In the genomic region with DNA sequence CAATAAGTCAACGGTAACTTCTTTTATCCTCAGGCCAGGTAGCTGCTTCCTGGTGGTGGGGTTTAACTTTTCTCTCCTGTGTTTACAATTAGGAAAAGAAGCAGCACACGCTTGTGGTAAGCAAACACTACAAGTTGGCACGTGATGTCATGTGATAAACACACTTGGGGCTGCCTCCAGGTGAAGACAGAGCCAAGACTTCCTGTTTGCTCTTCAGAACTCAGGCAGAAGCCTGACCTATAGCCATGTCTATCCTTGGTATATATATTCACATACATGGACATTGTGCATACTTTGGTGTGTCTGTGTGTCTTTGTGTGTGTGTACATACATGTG, we compare ENCODE assay signal across 10 mouse cellular contexts.
DNase-seq lines count a peak whose midpoint lies in the region; ATAC-seq and TF ChIP-seq lines count a peak whose summit lies in the region.
"Had no signal": no experiment of that assay in that cellular context is flagged by ENCODE, and none has a peak within 500 bp of the region (broad histone marks: within the 10 kb centered on the region; RNA-seq: fewer than 3 reads in every experiment).

No protein-coding gene starts in this region.

- H3K27me3 ChIP-seq in heart, embryonic 11.5 days (ENCODE audit: control insufficient read depth, insufficient read depth, low read length), result no peaks in the 10 kb centered on the region
- H3K27me3 ChIP-seq in lung, embryonic 15.5 days, result no peaks in the 10 kb centered on the region
- no peaks in the 10 kb centered on the region for H3K27me3 ChIP-seq in stomach, postnatal 0 days (ENCODE audit: control insufficient read depth, insufficient read depth, low read length)
- H3K27me3 ChIP-seq: liver, embryonic 13.5 days had no signal

- no peak for TF ChIP-seq EP300 in stomach, postnatal 0 days (optimal IDR thresholded peaks at IDR 0.05)

- no peaks in the 10 kb centered on the region for H3K36me3 ChIP-seq in heart, embryonic 11.5 days (ENCODE audit: control insufficient read depth, insufficient read depth, low read length)
- H3K36me3 ChIP-seq in lung, embryonic 15.5 days, result no peaks in the 10 kb centered on the region
- H3K36me3 ChIP-seq in stomach, postnatal 0 days (ENCODE audit: control insufficient read depth, insufficient read depth, low read length), result no peaks in the 10 kb centered on the region
- H3K36me3 ChIP-seq: liver, embryonic 13.5 days had no signal

- H3K9ac ChIP-seq in heart, embryonic 11.5 days (ENCODE audit: low read depth, low read length), result no peak overlapping the region
- H3K9ac ChIP-seq in lung, embryonic 15.5 days, result no peak overlapping the region
- peak overlapping the region; percentile 18; the same call in 1 of the 2 replicates for H3K9ac ChIP-seq in stomach, postnatal 0 days (ENCODE audit: low read length)
- H3K9ac ChIP-seq: liver, embryonic 13.5 days had no signal

- 0 out of 2 replicates have a peak overlapping the region, but pooled peaks have one; percentile 10 for H3K27ac ChIP-seq in heart, embryonic 11.5 days (ENCODE audit: low read depth, low read length)
- peak overlapping the region; percentile 68 for H3K27ac ChIP-seq in lung, embryonic 15.5 days
- H3K27ac ChIP-seq in stomach, postnatal 0 days (replicated peaks), result peak overlapping the region; percentile 35; the same call in 1 of the 2 replicates
- H3K27ac ChIP-seq: kidney, postnatal 0 days; liver, embryonic 13.5 days had no signal

- peaks cover 9% of the 10 kb centered on the region for H3K4me1 ChIP-seq in heart, embryonic 11.5 days (ENCODE audit: control insufficient read depth, insufficient read depth, low read length)
- peaks cover 43% of the 10 kb centered on the region for H3K4me1 ChIP-seq in lung, embryonic 15.5 days
- peaks cover 3% of the 10 kb centered on the region; the same call in 1 of the 2 replicates for H3K4me1 ChIP-seq in stomach, postnatal 0 days (replicated peaks; ENCODE audit: control insufficient read depth, insufficient read depth)

- no peak for DNase-seq in heart, adult 11 months
- no peak for DNase-seq in lung, postnatal 25 days (ENCODE audit: low spot score)
- DNase-seq in stomach, postnatal 0 days (ENCODE audit: low spot score), result no peak
- DNase-seq in ovary, adult 18-20 months (ENCODE audit: low spot score), result no peak
- no peak for DNase-seq in layer of hippocampus, adult 9-10 months (ENCODE audit: low spot score)
- DNase-seq: liver, embryonic 13.5 days had no signal

- H3K4me3 ChIP-seq in heart, embryonic 11.5 days (ENCODE audit: low read depth, low read length), result no peak overlapping the region
- no peak overlapping the region for H3K4me3 ChIP-seq in lung, embryonic 15.5 days
- no peak overlapping the region for H3K4me3 ChIP-seq in stomach, postnatal 0 days (ENCODE audit: low read depth, low read length)
- H3K4me3 ChIP-seq: liver, embryonic 13.5 days had no signal

- no peak for ATAC-seq in heart, embryonic 11.5 days (replicated peaks; ENCODE audit: insufficient number of reproducible peaks, low FRiP score, low TSS enrichment)
- ATAC-seq in lung, embryonic 15.5 days (ENCODE audit: borderline replicate concordance, extremely low read depth, low FRiP score, low TSS enrichment), result peak; percentile 19; the same call in 1 of the 2 replicates
- ATAC-seq in activated CD4-positive, CD25-positive, alpha-beta regulatory T cell, adult 4 months, result peak; percentile 51
- peak; percentile 36; the same call in 1 of the 2 replicates for ATAC-seq in stomach, postnatal 0 days (ENCODE audit: low FRiP score, low TSS enrichment)

- 60% methylated on average over 3 of the region's 3 CpGs for WGBS in heart, embryonic 11.5 days (ENCODE audit: insufficient replicate concordance)
- WGBS in lung, embryonic 15.5 days, result 12% methylated on average over 3 of the region's 3 CpGs
- WGBS in stomach, postnatal 0 days, result 15% methylated on average over 3 of the region's 3 CpGs

- no peaks in the 10 kb centered on the region for H3K9me3 ChIP-seq in heart, embryonic 11.5 days (replicated peaks; ENCODE audit: control insufficient read depth, low read length)
- no peaks in the 10 kb centered on the region for H3K9me3 ChIP-seq in lung, embryonic 15.5 days
- H3K9me3 ChIP-seq in stomach, postnatal 0 days (ENCODE audit: control insufficient read depth, low read length), result no peaks in the 10 kb centered on the region
- H3K9me3 ChIP-seq: liver, embryonic 13.5 days had no signal

- H3K4me2 ChIP-seq in heart, embryonic 11.5 days, result no peak overlapping the region
- peak overlapping the region; percentile 28; the same call in 1 of the 2 replicates for H3K4me2 ChIP-seq in lung, embryonic 15.5 days
- no peak overlapping the region for H3K4me2 ChIP-seq in stomach, postnatal 0 days (replicated peaks; ENCODE audit: low read depth)
- H3K4me2 ChIP-seq: liver, embryonic 13.5 days had no signal

- no peak for TF ChIP-seq CTCF in stomach, postnatal 0 days (IDR thresholded peaks at IDR 0.05; ENCODE audit: low read depth)

Comparison
In these comparisons a context has a peak if more than half of its experiments do, and no peak if none do; other contexts are left out.
1. H3K27ac ChIP-seq: peak in every context shown above with its lines; median percentile 68 in lung, embryonic 15.5 days; 35 in stomach, postnatal 0 days; 10 in heart, embryonic 11.5 days.